In genomic region chr6:90759754-90760153, GRCm38 (mm10) we compare ENCODE assay signal across 12 mouse cellular contexts.
DNase-seq lines count a peak whose midpoint lies in the region; ATAC-seq lines count a peak whose summit lies in the region.
"Had no signal": no experiment of that assay in that cellular context is flagged by ENCODE, and none has a peak within 500 bp of the region (broad histone marks: within the 10 kb centered on the region; RNA-seq: fewer than 3 reads in every experiment).

No protein-coding gene starts in this region.

- no peak overlapping the region for H3K9ac ChIP-seq in hindbrain, embryonic 15.5 days
- H3K9ac ChIP-seq: heart, embryonic 15.5 days had no signal

- no peak for ATAC-seq in hindbrain, embryonic 15.5 days (ENCODE audit: low FRiP score, low read depth)

- 39% methylated on average over 2 of the region's 2 CpGs for WGBS in hindbrain, embryonic 15.5 days

- DNase-seq in adrenal gland, postnatal 14 days, result peak; percentile 40
- no peak for DNase-seq in adrenal gland, adult 8-10 months
- DNase-seq in retina, embryonic 14.5 days (ENCODE audit: low spot score), result peak; percentile 54
- no peak for DNase-seq in retina, postnatal 1 day
- DNase-seq in kidney, postnatal 14 days, result no peak
- DNase-seq in urinary bladder, postnatal 14 days (ENCODE audit: low spot score), result no peak
- no peak for DNase-seq in embryo, embryonic 9.5 days (ENCODE audit: extremely low spot score)
- DNase-seq: kidney, adult 2 months; layer of hippocampus, adult 9-11 months; lung, postnatal 36 days had no signal

- H3K9me3 ChIP-seq in hindbrain, embryonic 15.5 days, result no peaks in the 10 kb centered on the region
- H3K9me3 ChIP-seq: heart, embryonic 15.5 days had no signal

- H3K4me3 ChIP-seq in hindbrain, embryonic 15.5 days, result no peak overlapping the region
- H3K4me3 ChIP-seq: heart, embryonic 15.5 days had no signal

- no peaks in the 10 kb centered on the region for H3K36me3 ChIP-seq in hindbrain, embryonic 15.5 days
- H3K36me3 ChIP-seq: heart, embryonic 15.5 days had no signal

- H3K27ac ChIP-seq in hindbrain, embryonic 15.5 days (replicated peaks), result peak overlapping the region; percentile 60
- H3K27ac ChIP-seq: heart, embryonic 15.5 days had no signal

- no peaks in the 10 kb centered on the region for H3K27me3 ChIP-seq in hindbrain, embryonic 15.5 days
- H3K27me3 ChIP-seq: heart, embryonic 15.5 days had no signal

- peaks cover 44% of the 10 kb centered on the region for H3K4me1 ChIP-seq in hindbrain, embryonic 15.5 days (replicated peaks)

- H3K4me2 ChIP-seq in hindbrain, embryonic 15.5 days, result no peak overlapping the region
- H3K4me2 ChIP-seq: heart, embryonic 15.5 days had no signal

Comparison
In these comparisons a context has a peak if more than half of its experiments do, and no peak if none do; other contexts are left out.
1. DNase-seq: peak in adrenal gland, postnatal 14 days (single experiment) and retina, embryonic 14.5 days (single experiment); none in adrenal gland, adult 8-10 months (single experiment), retina, postnatal 1 day (single experiment), kidney, postnatal 14 days (single experiment), urinary bladder, postnatal 14 days (single experiment) and embryo, embryonic 9.5 days (single experiment).